Mouse (Mus musculus): Measurements from ENCODE around the gene Zdhhc6. TPM values are rescaled to one million over a fixed set of nuclear protein-coding genes. Genes with fewer than 3 reads are reported as not detected.

The Zdhhc6 gene
- 32.8 and 45.7 TPM in 2 replicates for polyA plus RNA-seq (2012)

GRCm38 (mm10) chr19:55315452-55316108 is at the start of gene Zdhhc6:
Zdhhc6 (minus strand) TSS chr19:55316032.

GRCm38 (mm10) chr19:55316109-55316714 is 380 bp upstream of the Zdhhc6 start, which contains the start of gene Vti1a:
Vti1a (plus strand) TSS chr19:55316295.

GRCm38 (mm10) chr19:55251383-55252124 is 64.3 kb downstream of the Zdhhc6 start, which contains the start of gene Acsl5:
Acsl5 (plus strand) TSS chr19:55251938.

GRCm38 (mm10) chr19:55241186-55241645 is 74.6 kb downstream of the Zdhhc6 start, which contains the start of gene Gucy2g:
Gucy2g (minus strand) TSS chr19:55241236.

Other genes with a start within 250 kb of the Zdhhc6 start
- 3.6 and 3.7 TPM in 2 replicates for gene Gpam, start 188.8 kb downstream of the Zdhhc6 start, polyA plus RNA-seq (2012)
- gene Tectb, start 135.3 kb downstream of the Zdhhc6 start, polyA plus RNA-seq (2012), result not detected in 2 replicates
- 0.04 TPM in 1 of 2 replicates, not detected in the other for gene Gucy2g, start 74.8 kb downstream of the Zdhhc6 start, polyA plus RNA-seq (2012)
- gene Acsl5, start 64.1 kb downstream of the Zdhhc6 start, polyA plus RNA-seq (2012), result 23.9 and 25.1 TPM in 2 replicates
- 7.2 and 10.1 TPM in 2 replicates for gene Vti1a, start 263 bp upstream of the Zdhhc6 start, polyA plus RNA-seq (2012)